Comparison of ENCODE assay signal across 8 mouse cellular contexts in genomic region chr1:131525101-131525585, GRCm38 (mm10). TPM values are rescaled to one million over a fixed set of nuclear protein-coding genes. Genes with fewer than 3 reads are reported as not detected.
DNase-seq lines count a peak whose midpoint lies in the region; ATAC-seq and TF ChIP-seq lines count a peak whose summit lies in the region.

No protein-coding gene starts in this region.

- peak overlapping the region; percentile 89 for H3K4me2 ChIP-seq in heart, embryonic 13.5 days
- H3K4me2 ChIP-seq in liver, postnatal 0 days (ENCODE audit: low read depth, low read length): peak overlapping the region; percentile 99

- WGBS in heart, embryonic 13.5 days: under 1% methylated on average over 26 of the region's 26 CpGs
- WGBS in liver, postnatal 0 days (ENCODE audit: insufficient replicate concordance): 1% methylated on average over 26 of the region's 26 CpGs

- H3K27me3 ChIP-seq in heart, embryonic 13.5 days (replicated peaks): no peaks in the 10 kb centered on the region
- H3K27me3 ChIP-seq in liver, postnatal 0 days (ENCODE audit: insufficient read depth, low read length): no peaks in the 10 kb centered on the region

- no peak for TF ChIP-seq EP300 in liver, postnatal 0 days (IDR thresholded peaks at IDR 0.05; ENCODE audit: low read depth)

- H3K9me3 ChIP-seq in heart, embryonic 13.5 days: no peaks in the 10 kb centered on the region
- H3K9me3 ChIP-seq in liver, postnatal 0 days (ENCODE audit: low read length): no peaks in the 10 kb centered on the region

- peak overlapping the region; percentile 97 for H3K27ac ChIP-seq in heart, embryonic 13.5 days (replicated peaks)
- no peak overlapping the region; the same call in 1 of the 2 replicates for H3K27ac ChIP-seq in liver, postnatal 0 days (ENCODE audit: low read depth)

- no peak for ATAC-seq in heart, embryonic 13.5 days (ENCODE audit: extremely low read depth, insufficient number of reproducible peaks, low FRiP score, low TSS enrichment)
- no peak for ATAC-seq in liver, postnatal 0 days

- DNase-seq in urinary bladder, postnatal 14 days (ENCODE audit: low spot score): peak; percentile 24
- no peak for DNase-seq in urinary bladder, postnatal 10 days (ENCODE audit: low spot score)
- peak; percentile 50 for DNase-seq in embryo, embryonic 9.5 days (ENCODE audit: extremely low spot score)
- DNase-seq in kidney, postnatal 14 days: peak; percentile 56
- peak; percentile 54 for DNase-seq in liver, postnatal 0 days
- DNase-seq in retina, embryonic 14.5 days (ENCODE audit: low spot score): peak; percentile 58
- peak; percentile 59 for DNase-seq in thymus, postnatal 4 days

- peaks cover 67% of the 10 kb centered on the region for H3K4me1 ChIP-seq in heart, embryonic 13.5 days
- peaks cover 47% of the 10 kb centered on the region for H3K4me1 ChIP-seq in liver, postnatal 0 days (ENCODE audit: insufficient read depth)

- TF ChIP-seq CTCF in liver, postnatal 0 days (IDR thresholded peaks at IDR 0.05; ENCODE audit: low read depth): no peak

- H3K4me3 ChIP-seq in heart, embryonic 13.5 days: peak overlapping the region; percentile 93
- peak overlapping the region; percentile 68 for H3K4me3 ChIP-seq in liver, postnatal 0 days (ENCODE audit: low read depth, low read length)

- H3K9ac ChIP-seq in heart, embryonic 13.5 days: peak overlapping the region; percentile 93
- H3K9ac ChIP-seq in liver, postnatal 0 days (replicated peaks): peak overlapping the region; percentile 75

- no peaks in the 10 kb centered on the region for H3K36me3 ChIP-seq in heart, embryonic 13.5 days
- 0 out of 2 replicates have a peak, but pooled peaks cover 3% of the 10 kb centered on the region for H3K36me3 ChIP-seq in liver, postnatal 0 days (replicated peaks; ENCODE audit: insufficient read depth, low read length)

RNA-seq across cellular contexts. Expression of gene Srgap2, which starts 2.0 kb away (rescaled TPM):
- polyA plus RNA-seq in heart, embryonic 13.5 days (2015; fragmentation: Nextera tagmentation; extraction: Ambion mirVana): 13.2 and 15.8 TPM in 2 replicates
- polyA plus RNA-seq in liver, postnatal 0 days (2015; fragmentation: Nextera tagmentation; extraction: Ambion mirVana): 4.1 TPM in 2 replicates

RNA-seq across cellular contexts. Expression of gene Fam72a, which starts 2.6 kb away (rescaled TPM):
- 2.4 and 3.1 TPM in 2 replicates for polyA plus RNA-seq in heart, embryonic 13.5 days (2015; fragmentation: Nextera tagmentation; extraction: Ambion mirVana)
- 1.2 and 1.5 TPM in 2 replicates for polyA plus RNA-seq in liver, postnatal 0 days (2015; fragmentation: Nextera tagmentation; extraction: Ambion mirVana)
